Mouse (Mus musculus): ENCODE measurements around the gene Gm49416. TPM values are rescaled to one million over a fixed set of nuclear protein-coding genes. Genes with fewer than 3 reads are reported as not detected.
"Not testable (repeated sequence)": the region's sequence is repeated elsewhere in the genome, so short reads cannot be mapped to it uniquely, and the experiment has no call there.

The Gm49416 gene
- total RNA-seq (2015; ENCODE audit: low replicate concordance): not detected in 2 replicates
- not detected in 2 replicates for total RNA-seq (2017; ENCODE audit: low replicate concordance)

DNA sequence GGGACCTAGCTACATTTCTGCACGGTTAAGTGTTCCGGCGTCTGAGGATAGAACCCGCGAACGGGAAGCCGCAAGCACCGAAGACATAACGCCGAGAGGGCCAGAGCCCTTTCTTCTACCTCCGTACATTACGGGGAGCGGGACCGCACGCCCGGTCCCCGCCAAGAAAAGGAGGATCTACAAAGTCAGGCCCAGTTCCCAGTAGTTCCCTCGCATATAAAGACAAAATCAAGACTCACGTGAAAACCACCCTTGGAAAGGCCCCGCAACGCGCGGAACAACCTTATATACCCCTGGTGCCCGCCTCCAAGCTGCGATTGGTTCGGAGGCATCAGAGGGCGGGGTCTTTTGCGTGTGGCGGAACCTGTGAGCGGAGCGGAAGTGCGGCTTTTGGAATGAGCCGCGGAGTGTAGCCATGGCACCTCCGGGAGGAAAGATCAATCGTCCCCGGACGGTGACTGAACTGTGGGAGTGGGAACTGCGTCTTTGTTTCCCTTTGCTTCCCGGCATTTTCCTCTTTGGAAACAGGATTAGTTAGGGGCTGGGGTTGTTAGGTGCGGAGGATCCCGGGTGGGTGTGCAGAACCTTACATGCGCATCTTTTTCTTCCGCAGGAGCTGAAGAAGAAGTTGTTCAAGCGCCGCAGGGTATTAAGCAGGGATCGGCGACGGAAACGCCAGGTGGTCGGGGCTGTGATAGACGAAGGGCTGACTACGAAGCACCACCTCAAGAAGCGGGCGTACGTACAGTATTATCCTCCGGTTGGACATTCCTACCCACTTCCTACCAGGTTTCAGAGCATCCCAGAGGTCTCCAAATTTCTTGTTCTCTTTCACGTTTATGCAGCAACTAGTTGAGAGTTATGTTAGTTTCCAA is at the start of gene Gm49416, which contains the start of gene 1810009A15Rik:
Gene Gm49416 (plus strand): TSS at position 416 of the 875 bp plus-strand sequence.
Gene 1810009A15Rik (plus strand): TSS at position 343 of the 875 bp plus-strand sequence.
- ATAC-seq (replicated peaks; ENCODE audit: low FRiP score, poor library complexity, severe bottlenecking): peak; percentile 93

DNA sequence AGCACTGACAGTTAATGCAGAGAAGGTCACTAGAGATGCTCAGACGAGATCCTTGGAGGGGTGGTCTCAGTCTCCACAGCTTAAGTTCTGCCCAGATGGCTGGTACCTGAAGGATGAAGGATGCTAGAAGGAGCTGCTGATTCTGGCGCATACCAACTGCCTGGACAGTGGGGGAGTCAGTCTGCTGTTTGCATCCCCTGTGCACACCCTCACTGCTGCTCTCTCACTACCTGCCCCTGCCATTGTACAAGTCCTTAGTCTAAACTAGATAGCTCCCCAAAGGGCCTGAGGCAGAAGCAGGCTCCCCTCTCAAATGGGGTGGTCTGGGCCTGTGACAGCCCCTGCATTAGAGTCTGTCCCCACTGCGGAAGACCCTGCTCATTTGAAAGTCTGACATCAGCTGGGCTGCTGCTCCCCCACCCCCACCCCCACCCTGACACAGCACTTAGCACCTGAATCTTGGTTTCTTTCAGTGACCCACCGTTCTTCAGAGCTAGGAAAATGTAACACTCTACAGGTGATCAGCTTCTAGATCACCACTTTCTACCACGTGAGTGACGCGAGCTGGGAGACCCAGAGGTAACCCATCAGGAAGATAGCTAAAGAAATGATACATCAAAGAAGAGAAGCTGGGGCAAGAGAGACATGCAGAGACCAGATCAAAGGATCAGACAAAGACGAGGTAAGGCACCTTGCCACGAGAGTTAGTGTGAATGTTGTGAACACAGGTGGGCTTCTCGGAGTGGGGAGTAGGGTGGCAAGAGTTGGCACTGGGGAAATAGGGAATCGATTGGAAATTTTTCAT is 49.4 kb upstream of the Gm49416 start, which contains the start of gene Gng3:
Gene Gng3 (minus strand): TSS at position 92 of the 805 bp plus-strand sequence.
- no peak for ATAC-seq (replicated peaks; ENCODE audit: low FRiP score, poor library complexity, severe bottlenecking)

GRCm38 (mm10) chr19:8839908-8840791 is 48.6 kb upstream of the Gm49416 start:
- ATAC-seq (replicated peaks; ENCODE audit: low FRiP score, poor library complexity, severe bottlenecking): peak; percentile 82

GRCm38 (mm10) chr19:8841012-8841411 is 47.7 kb upstream of the Gm49416 start:
- ATAC-seq (replicated peaks; ENCODE audit: low FRiP score, poor library complexity, severe bottlenecking): no peak

- ATAC-seq (replicated peaks; ENCODE audit: low FRiP score, poor library complexity, severe bottlenecking): no peak
Measured at GRCm38 (mm10) chr19:8842961-8843360, 45.8 kb upstream of the Gm49416 start.

- ATAC-seq (replicated peaks; ENCODE audit: low FRiP score, poor library complexity, severe bottlenecking): peak; percentile 51
Measured at GRCm38 (mm10) chr19:8844371-8845129, 44.2 kb upstream of the Gm49416 start.

DNA sequence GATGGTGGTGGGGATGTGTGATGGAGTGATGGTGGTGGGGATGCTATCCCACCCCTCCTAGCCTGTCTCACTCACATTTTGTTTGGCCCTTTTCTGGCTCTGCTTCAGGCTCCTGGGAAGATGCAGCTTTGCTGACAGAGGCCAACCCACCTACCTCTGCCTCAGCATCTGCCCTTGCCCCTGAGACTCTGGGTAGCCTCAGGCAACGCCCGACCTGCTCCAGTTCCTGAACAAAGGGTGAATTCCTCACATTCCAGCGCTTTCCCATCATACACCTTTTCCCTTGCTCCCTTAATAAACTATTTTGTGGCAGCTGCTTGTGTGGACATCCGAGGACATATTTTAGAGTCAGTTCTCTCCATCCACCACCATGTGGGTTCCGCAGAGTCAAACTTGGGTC is 40.4 kb upstream of the Gm49416 start:
- ATAC-seq (replicated peaks; ENCODE audit: low FRiP score, poor library complexity, severe bottlenecking): no peak

GRCm38 (mm10) chr19:8850402-8850901 is 38.3 kb upstream of the Gm49416 start, which contains the start of gene Lrrn4cl:
TSS of gene Lrrn4cl (plus strand) at chr19:8850768.
- ATAC-seq (replicated peaks; ENCODE audit: low FRiP score, poor library complexity, severe bottlenecking): no peak

- ATAC-seq (replicated peaks; ENCODE audit: low FRiP score, poor library complexity, severe bottlenecking): no peak
Measured at GRCm38 (mm10) chr19:8851639-8852038, 37.1 kb upstream of the Gm49416 start.

DNA sequence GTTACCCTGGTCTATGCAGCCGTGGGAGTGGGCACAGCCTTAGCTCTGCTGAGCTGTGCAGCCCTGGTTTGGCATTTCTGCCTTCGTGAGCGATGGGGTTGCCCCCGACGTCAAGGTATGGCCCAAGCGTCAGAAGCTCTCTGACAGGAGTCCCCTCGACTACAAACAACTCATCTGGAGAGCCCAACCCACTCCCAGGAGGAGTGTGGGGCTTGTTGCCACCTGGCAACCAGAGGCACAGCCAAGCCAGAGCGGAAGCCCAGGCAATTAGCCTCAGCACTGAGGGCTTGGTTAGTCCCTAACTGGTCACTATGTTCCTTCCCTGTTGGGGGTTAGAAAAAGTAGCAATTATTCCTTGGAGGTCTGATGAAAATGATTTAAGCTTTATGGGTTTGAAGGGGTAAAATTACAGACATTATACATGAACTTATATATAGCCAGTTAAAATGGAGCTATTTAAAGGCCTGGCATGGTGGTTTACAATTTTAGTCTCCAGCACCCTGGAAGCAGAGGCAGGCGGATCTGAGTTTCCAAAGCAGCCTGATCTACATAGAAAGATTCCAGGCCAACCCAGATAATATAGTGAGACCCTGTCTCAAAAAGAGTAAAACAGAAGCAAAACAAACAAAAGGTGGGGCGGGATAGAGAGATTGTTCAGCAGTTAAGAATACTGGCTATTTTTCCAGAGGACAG is 36.3 kb upstream of the Gm49416 start:
- ATAC-seq (replicated peaks; ENCODE audit: low FRiP score, poor library complexity, severe bottlenecking): no peak

DNA sequence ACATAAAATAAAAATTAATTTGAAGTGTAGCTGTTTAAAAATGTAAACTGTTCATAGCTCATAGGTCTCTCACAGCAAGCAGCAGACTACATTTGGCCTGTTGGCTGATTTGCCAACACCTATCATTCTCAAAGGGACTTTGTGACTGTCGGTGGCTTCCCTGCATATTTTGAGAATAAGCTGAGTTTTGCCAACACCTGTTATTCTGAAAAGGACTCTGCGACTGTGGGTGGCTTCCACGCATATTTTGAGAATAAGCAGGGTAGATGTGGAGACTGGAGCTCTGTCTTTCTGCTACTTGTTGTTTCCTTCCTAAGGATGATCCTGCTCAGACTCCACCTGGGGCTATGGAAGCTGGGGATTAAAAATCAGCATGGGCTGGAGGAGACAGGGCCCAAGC is 35.6 kb upstream of the Gm49416 start:
- no peak for ATAC-seq (replicated peaks; ENCODE audit: low FRiP score, poor library complexity, severe bottlenecking)

GRCm38 (mm10) chr19:8857689-8858088 is 31.0 kb upstream of the Gm49416 start:
- peak; percentile 83 for ATAC-seq (replicated peaks; ENCODE audit: low FRiP score, poor library complexity, severe bottlenecking)

- ATAC-seq (replicated peaks; ENCODE audit: low FRiP score, poor library complexity, severe bottlenecking): no peak
Measured at GRCm38 (mm10) chr19:8859018-8859417, 29.7 kb upstream of the Gm49416 start.

DNA sequence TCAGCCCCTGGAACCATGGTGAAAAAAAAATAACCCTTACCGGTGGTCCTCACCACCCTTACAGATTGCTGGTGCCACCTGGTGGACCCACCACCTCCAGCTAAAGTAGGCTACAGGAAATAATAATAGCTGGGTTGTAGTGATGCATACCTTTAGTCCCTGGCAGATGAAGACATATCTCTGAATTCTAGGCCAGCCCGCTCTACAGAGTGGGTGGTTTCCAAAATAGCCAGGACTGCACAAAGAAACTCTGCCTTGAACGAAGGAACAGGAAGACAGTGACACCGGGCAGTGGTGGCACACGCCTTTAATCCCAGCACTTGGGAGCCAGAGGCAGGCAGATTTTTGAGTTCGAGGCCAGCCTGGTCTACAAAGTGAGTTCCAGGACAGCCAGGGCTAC is 24.5 kb upstream of the Gm49416 start:
- no peak for ATAC-seq (replicated peaks; ENCODE audit: low FRiP score, poor library complexity, severe bottlenecking)

DNA sequence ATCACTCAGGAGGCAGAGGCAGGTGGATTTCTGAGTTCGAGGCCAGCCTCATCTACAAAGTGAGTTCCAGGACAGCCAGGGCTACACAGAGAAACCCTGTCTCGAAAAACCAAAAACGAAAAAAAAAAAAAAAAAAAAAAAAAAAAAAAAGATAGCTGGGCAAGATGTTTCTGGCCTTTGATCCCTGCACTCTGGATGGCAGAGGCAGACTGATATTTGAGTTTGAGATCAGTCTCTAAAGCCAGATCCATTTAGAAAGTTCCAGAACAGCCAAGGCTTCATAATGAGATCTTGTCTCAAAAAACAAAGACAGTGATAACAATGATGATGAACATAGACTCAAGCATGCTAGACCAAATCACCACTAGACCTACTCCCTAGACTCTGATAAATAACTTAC is 18.3 kb upstream of the Gm49416 start:
- ATAC-seq (replicated peaks; ENCODE audit: low FRiP score, poor library complexity, severe bottlenecking): not testable (repeated sequence)

DNA sequence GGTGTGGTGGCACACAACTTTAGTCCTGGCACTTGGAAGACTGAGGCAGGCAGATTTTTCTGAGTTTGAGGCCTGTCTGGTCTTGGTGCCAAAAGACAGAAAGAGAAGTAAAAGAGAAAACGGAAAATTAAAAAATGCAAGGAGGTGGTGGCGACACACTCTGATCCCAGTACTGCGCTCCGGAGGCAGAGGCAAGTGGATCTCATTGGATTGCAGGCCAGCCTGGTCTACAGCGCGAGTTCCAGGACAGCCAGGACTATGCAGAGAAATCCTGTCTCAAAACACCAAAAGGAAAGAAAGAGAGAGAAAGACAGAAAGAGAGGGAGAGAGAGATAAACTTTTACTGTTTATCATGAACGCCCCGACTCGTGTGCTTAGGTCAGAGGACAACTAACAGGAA is 17.9 kb upstream of the Gm49416 start:
- peak; percentile 9; the same call in 1 of the 2 replicates for ATAC-seq (replicated peaks; ENCODE audit: low FRiP score, poor library complexity, severe bottlenecking)

DNA sequence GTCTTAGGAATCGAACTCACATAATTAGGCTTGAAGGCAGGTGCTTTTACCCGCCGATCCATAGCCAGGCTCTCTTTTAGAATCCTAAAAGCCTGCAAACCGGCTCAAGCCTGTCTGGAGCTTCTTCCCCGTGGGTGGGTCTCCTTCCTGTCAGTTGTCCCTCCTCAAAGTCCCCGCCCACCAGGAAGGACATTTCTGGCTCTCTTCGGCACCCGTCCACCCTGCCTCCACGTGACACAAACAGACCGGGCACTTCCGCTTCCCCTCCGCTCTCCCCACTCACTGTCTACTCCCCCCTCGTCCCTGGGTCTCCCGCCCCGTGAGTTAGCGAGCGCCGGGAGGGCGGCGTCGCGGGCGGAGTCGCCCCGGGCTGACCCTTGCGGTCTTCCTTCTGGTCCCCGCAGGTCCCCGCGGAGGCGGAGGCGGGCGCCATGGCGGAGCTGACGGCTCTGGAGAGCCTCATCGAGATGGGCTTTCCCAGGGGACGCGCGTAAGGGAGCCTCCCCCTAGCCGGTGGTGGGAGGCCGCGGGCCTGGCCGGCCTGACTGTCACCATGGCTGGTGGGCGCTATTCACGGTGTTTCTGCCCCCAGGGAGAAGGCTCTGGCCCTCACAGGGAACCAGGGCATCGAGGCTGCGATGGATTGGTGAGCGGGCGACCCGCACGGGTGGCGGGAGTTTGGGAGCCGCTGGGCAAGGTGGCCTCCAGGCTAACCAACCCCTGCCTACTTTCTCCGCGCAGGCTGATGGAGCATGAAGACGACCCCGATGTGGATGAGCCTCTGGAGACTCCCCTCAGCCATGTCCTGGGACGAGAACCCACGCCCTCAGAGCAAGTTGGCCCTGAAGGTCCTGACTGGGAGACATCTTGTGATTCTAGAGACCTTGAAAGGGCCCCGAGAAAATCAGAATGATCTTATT is 17.2 kb upstream of the Gm49416 start, which contains the start of gene Ubxn1:
Gene Ubxn1 (plus strand): TSS at position 230 of the 920 bp plus-strand sequence.
- peak; percentile 98 for ATAC-seq (replicated peaks; ENCODE audit: low FRiP score, poor library complexity, severe bottlenecking)
